ENCODE assay signal across 14 mouse cellular contexts in the genomic region with DNA sequence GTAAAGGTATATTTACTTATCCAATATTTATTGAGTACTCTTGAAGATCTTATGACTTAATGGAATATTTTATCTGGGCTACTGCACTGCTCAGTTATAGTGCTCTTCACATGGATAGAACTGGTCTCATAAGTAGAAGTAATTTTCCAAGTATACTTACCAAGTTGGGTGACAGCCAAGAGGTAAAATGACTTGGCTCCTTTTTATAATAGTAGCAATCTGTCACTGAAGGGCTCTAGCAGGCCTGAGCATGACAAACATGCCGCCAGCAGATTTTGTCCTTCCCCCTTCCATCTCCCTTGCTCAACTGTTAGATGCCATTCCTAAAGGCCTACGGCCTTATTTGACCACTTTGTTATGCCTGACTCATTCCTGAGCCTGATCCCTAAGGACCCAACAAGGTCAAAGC. TPM values are rescaled to one million over a fixed set of nuclear protein-coding genes. Genes with fewer than 3 reads are reported as not detected.
DNase-seq lines count a peak whose midpoint lies in the region; ATAC-seq and TF ChIP-seq lines count a peak whose summit lies in the region.
"Had no signal": no experiment of that assay in that cellular context is flagged by ENCODE, and none has a peak within 500 bp of the region (broad histone marks: within the 10 kb centered on the region; RNA-seq: fewer than 3 reads in every experiment).

No protein-coding gene starts in this region.

- H3K27me3 ChIP-seq in lung, embryonic 14.5 days (ENCODE audit: insufficient read depth, low read length) = no peaks in the 10 kb centered on the region
- no peaks in the 10 kb centered on the region for H3K27me3 ChIP-seq in stomach, embryonic 16.5 days (ENCODE audit: control insufficient read depth, insufficient read depth, low read length)
- H3K27me3 ChIP-seq in hindbrain, embryonic 14.5 days (ENCODE audit: control insufficient read depth, insufficient read depth, low read length) = no peaks in the 10 kb centered on the region
- H3K27me3 ChIP-seq: heart, embryonic 12.5 days had no signal

- no peaks in the 10 kb centered on the region for H3K36me3 ChIP-seq in lung, embryonic 14.5 days (ENCODE audit: insufficient read depth)
- no peaks in the 10 kb centered on the region for H3K36me3 ChIP-seq in stomach, embryonic 16.5 days (ENCODE audit: control insufficient read depth, insufficient read depth, low read length)
- no peaks in the 10 kb centered on the region for H3K36me3 ChIP-seq in hindbrain, embryonic 14.5 days (replicated peaks; ENCODE audit: control insufficient read depth, insufficient read depth)
- H3K36me3 ChIP-seq: heart, embryonic 12.5 days; hindbrain, embryonic 10.5 days had no signal

- TF ChIP-seq CTCF in lung, adult 2 months (IDR thresholded peaks at IDR 0.05; ENCODE audit: insufficient read depth, low read length) = no peak
- TF ChIP-seq CTCF in lung, embryonic 14.5 days (IDR thresholded peaks at IDR 0.05; ENCODE audit: low read depth) = no peak

- intact Hi-C loops in heart, postnatal 25 days (cut with DNase I) = no loop called here

- H3K9ac ChIP-seq in lung, embryonic 14.5 days = no peak overlapping the region
- no peak overlapping the region for H3K9ac ChIP-seq in stomach, embryonic 16.5 days (ENCODE audit: low read length)
- H3K9ac ChIP-seq in hindbrain, embryonic 14.5 days = no peak overlapping the region
- H3K9ac ChIP-seq: heart, embryonic 12.5 days had no signal

- TF ChIP-seq POLR2A in lung, adult 2 months (IDR thresholded peaks at IDR 0.05; ENCODE audit: borderline replicate concordance, extremely low read depth, low read depth, low read length) = no peak

- H3K4me3 ChIP-seq in lung, adult 2 months (replicated peaks; ENCODE audit: extremely low read depth, low read depth, low read length) = no peak overlapping the region
- no peak overlapping the region for H3K4me3 ChIP-seq in lung, embryonic 14.5 days (ENCODE audit: low read depth, low read length)
- H3K4me3 ChIP-seq in stomach, embryonic 16.5 days (replicated peaks; ENCODE audit: low read length) = no peak overlapping the region
- H3K4me3 ChIP-seq in hindbrain, embryonic 14.5 days (replicated peaks; ENCODE audit: low read length) = no peak overlapping the region
- H3K4me3 ChIP-seq: heart, embryonic 12.5 days; hindbrain, embryonic 10.5 days had no signal

- H3K4me2 ChIP-seq in lung, embryonic 14.5 days = no peak overlapping the region
- H3K4me2 ChIP-seq in stomach, embryonic 16.5 days (ENCODE audit: low read depth, low read length) = no peak overlapping the region
- H3K4me2 ChIP-seq in hindbrain, embryonic 14.5 days (replicated peaks) = no peak overlapping the region
- H3K4me2 ChIP-seq: heart, embryonic 12.5 days had no signal

- no peaks in the 10 kb centered on the region for H3K9me3 ChIP-seq in lung, embryonic 14.5 days (ENCODE audit: low read depth, low read length)
- H3K9me3 ChIP-seq in stomach, embryonic 16.5 days (replicated peaks; ENCODE audit: control insufficient read depth, low read length) = no peaks in the 10 kb centered on the region
- H3K9me3 ChIP-seq in hindbrain, embryonic 14.5 days (ENCODE audit: control insufficient read depth, low read length) = no peaks in the 10 kb centered on the region
- H3K9me3 ChIP-seq: heart, embryonic 12.5 days; hindbrain, embryonic 10.5 days had no signal

- 47% methylated on average over 2 of the region's 2 CpGs for WGBS in lung, adult 2 months
- WGBS in lung, embryonic 14.5 days = 44% methylated on average over 2 of the region's 2 CpGs
- 70% methylated on average over 2 of the region's 2 CpGs for WGBS in stomach, embryonic 16.5 days
- WGBS in hindbrain, embryonic 14.5 days = 85% methylated on average over 2 of the region's 2 CpGs

- H3K4me1 ChIP-seq in lung, adult 2 months (ENCODE audit: control insufficient read depth, insufficient read depth, low read length) = no peaks in the 10 kb centered on the region
- peaks cover 5% of the 10 kb centered on the region; the same call in 1 of the 2 replicates for H3K4me1 ChIP-seq in lung, embryonic 14.5 days (ENCODE audit: insufficient read depth)
- H3K4me1 ChIP-seq in stomach, embryonic 16.5 days (ENCODE audit: control insufficient read depth, insufficient read depth, low read length) = 0 out of 2 replicates have a peak, but pooled peaks cover 10% of the 10 kb centered on the region
- H3K4me1 ChIP-seq in hindbrain, embryonic 14.5 days (replicated peaks; ENCODE audit: control insufficient read depth, insufficient read depth, low read length) = peaks cover 15% of the 10 kb centered on the region

- no peak overlapping the region for H3K27ac ChIP-seq in lung, embryonic 14.5 days (ENCODE audit: low read depth)
- no peak overlapping the region for H3K27ac ChIP-seq in stomach, embryonic 16.5 days (ENCODE audit: low read length)
- H3K27ac ChIP-seq in hindbrain, embryonic 14.5 days = no peak overlapping the region
- H3K27ac ChIP-seq: hindbrain, embryonic 10.5 days had no signal

- peak; percentile 44 for DNase-seq in adrenal gland, postnatal 14 days
- DNase-seq in adrenal gland, postnatal 4 days (ENCODE audit: low spot score in 2 of 2) = no peak
- peak; percentile 54 to 77 for DNase-seq in lung, adult 18-20 months
- DNase-seq in lung, adult 2 months = no peak
- DNase-seq in lung, embryonic 14.5 days = peak; percentile 74
- DNase-seq in heart, postnatal 25 days (ENCODE audit: low spot score) = no peak
- no peak for DNase-seq in hindbrain, embryonic 14.5 days (ENCODE audit: low spot score)
- DNase-seq: cerebellum, adult 2 months; gastrocnemius, postnatal 25 days; midbrain, embryonic 14.5 days; right cerebral cortex, postnatal 4 days had no signal

- ATAC-seq in lung, embryonic 14.5 days (ENCODE audit: insufficient read depth) = peak; percentile 71
- peak; percentile 60; the same call in 1 of the 2 replicates for ATAC-seq in stomach, embryonic 16.5 days (ENCODE audit: insufficient read depth, low FRiP score)
- no peak for ATAC-seq in hindbrain, embryonic 14.5 days (ENCODE audit: low FRiP score)

RNA-seq across cellular contexts. Expression of a gene that starts 6.8 kb away (rescaled TPM):
- 0.44 and 0.98 TPM in 2 replicates for total RNA-seq in adrenal gland, postnatal 14 days (2021)
- 1 to 10 TPM; 1.9 to 2.3 TPM for total RNA-seq in adrenal gland, postnatal 4 days (2021)
- 0.55 and 1.3 TPM in 2 replicates for polyA plus RNA-seq in lung, adult 2 months (2012; rRNA removed)
- 1.2 and 1.6 TPM in 2 replicates for polyA plus RNA-seq in lung, embryonic 14.5 days (2014; fragmentation: Nextera tagmentation; extraction: Ambion mirVana)
- polyA plus RNA-seq in stomach, embryonic 16.5 days (2015; fragmentation: Nextera tagmentation; extraction: Ambion mirVana) = 0.45 and 1.1 TPM in 2 replicates
- total RNA-seq in heart, postnatal 25 days (2021) = under 1 TPM in 1 of 2 experiments, not detected in 1; 0.26 TPM
- polyA plus RNA-seq in hindbrain, embryonic 14.5 days (2014; fragmentation: Nextera tagmentation; extraction: Ambion mirVana) = 0.31 TPM in 1 of 2 replicates, not detected in the other
- total RNA-seq: gastrocnemius, postnatal 25 days had no signal

RNA-seq across cellular contexts. Expression of a gene that starts 25.1 kb away (rescaled TPM):
- total RNA-seq in adrenal gland, postnatal 14 days (2021) = 12.1 and 12.4 TPM in 2 replicates
- 10 to 100 TPM; 23.3 to 25.1 TPM for total RNA-seq in adrenal gland, postnatal 4 days (2021)
- polyA plus RNA-seq in lung, adult 2 months (2012; rRNA removed) = 11.5 and 14.2 TPM in 2 replicates
- polyA plus RNA-seq in lung, embryonic 14.5 days (2014; fragmentation: Nextera tagmentation; extraction: Ambion mirVana) = 43.5 and 43.9 TPM in 2 replicates
- polyA plus RNA-seq in stomach, embryonic 16.5 days (2015; fragmentation: Nextera tagmentation; extraction: Ambion mirVana) = 33.5 and 33.7 TPM in 2 replicates
- total RNA-seq in heart, postnatal 25 days (2021) = 1 to 10 TPM; 9.4 to 9.5 TPM
- polyA plus RNA-seq in hindbrain, embryonic 14.5 days (2014; fragmentation: Nextera tagmentation; extraction: Ambion mirVana) = 6.6 and 7.7 TPM in 2 replicates

Comparison
In these comparisons a context has a peak if more than half of its experiments do, and no peak if none do; other contexts are left out.
1. DNase-seq: peak in adrenal gland, postnatal 14 days (single experiment), lung, adult 18-20 months (2 of 2) and lung, embryonic 14.5 days (single experiment); none in adrenal gland, postnatal 4 days (0 of 2), lung, adult 2 months (single experiment), heart, postnatal 25 days (single experiment) and hindbrain, embryonic 14.5 days (single experiment).